Mouse (Mus musculus): ENCODE measurements around the gene Garem2. TPM values are rescaled to one million over a fixed set of nuclear protein-coding genes. Genes with fewer than 3 reads are reported as not detected.

The Garem2 gene
- total RNA-seq, 1 experiment: 1.7 TPM

GRCm38 (mm10) chr5:30155395-30155792 is 50.4 kb downstream of the Garem2 start:
- Histone ChIP-seq H3K9ac (ENCODE audit: insufficient read depth, low read depth, low read length, poor library complexity, severe bottlenecking) (peak overlapping the region; percentile 86), H3K9me3 (ENCODE audit: control insufficient read depth, insufficient read depth, low read depth, low read length) (no peaks in the 10 kb centered on the region), H3K4me1 (ENCODE audit: control insufficient read depth in 2 of 2, insufficient read depth in 2 of 2, low read length in 2 of 2, poor library complexity in 1 of 2) (peaks cover 0 to 2% of the 10 kb centered on the region in 2 experiments; a peak in 2 of 4 replicates), H3K4me3 (ENCODE audit: insufficient read depth in 1 of 2, low read depth in 1 of 2, low read length in 2 of 2, poor library complexity in 1 of 2, severe bottlenecking in 1 of 2) (peak overlapping the region; percentile 70 to 94), H3K36me3 (ENCODE audit: control insufficient read depth, insufficient read depth, low read length, poor library complexity, severe bottlenecking) (no peaks in the 10 kb centered on the region), H3K27ac (ENCODE audit: insufficient read depth, low read depth, low read length, poor library complexity, severe bottlenecking) (no peak overlapping the region)
- in situ Hi-C loops (cut with MboI; ENCODE audit: low sequenced_read_pairs in 2 of 2, unreplicated experiment in 2 of 2): no loop called here
- TF ChIP-seq MAFK (IDR thresholded peaks at IDR 0.05; ENCODE audit: insufficient read depth, low read depth, low read length): no peak
- no peak for TF ChIP-seq HCFC1 (IDR thresholded peaks at IDR 0.05; ENCODE audit: borderline replicate concordance, insufficient read depth, low read length)
- TF ChIP-seq CHD2 (IDR thresholded peaks at IDR 0.05; ENCODE audit: low read depth, low read length): 0 out of 2 replicates have a peak, but pooled peaks have one; percentile 51
- no peak for TF ChIP-seq ZC3H11A (IDR thresholded peaks at IDR 0.05; ENCODE audit: borderline replicate concordance, low read depth, low read length)
- no peak for DNase-seq (ENCODE audit: low read depth, low spot score)

- peak overlapping the region; percentile 70 to 94 for H3K4me3 ChIP-seq (ENCODE audit: insufficient read depth in 1 of 2, low read depth in 1 of 2, low read length in 2 of 2, poor library complexity in 1 of 2, severe bottlenecking in 1 of 2)
- no peaks in the 10 kb centered on the region for H3K36me3 ChIP-seq (ENCODE audit: control insufficient read depth, insufficient read depth, low read length, poor library complexity, severe bottlenecking)
- no peak for TF ChIP-seq CHD2 (IDR thresholded peaks at IDR 0.05; ENCODE audit: low read depth, low read length)
- TF ChIP-seq HCFC1 (IDR thresholded peaks at IDR 0.05; ENCODE audit: borderline replicate concordance, insufficient read depth, low read length): no peak
- no peak for TF ChIP-seq ZNF384 (IDR thresholded peaks at IDR 0.05; ENCODE audit: low read depth, low read length)
- TF ChIP-seq ZC3H11A (IDR thresholded peaks at IDR 0.05; ENCODE audit: borderline replicate concordance, low read depth, low read length): no peak
- no peak for TF ChIP-seq MAFK (IDR thresholded peaks at IDR 0.05; ENCODE audit: insufficient read depth, low read depth, low read length)
- H3K9me3 ChIP-seq (ENCODE audit: control insufficient read depth, insufficient read depth, low read depth, low read length): no peaks in the 10 kb centered on the region
- H3K9ac ChIP-seq (ENCODE audit: insufficient read depth, low read depth, low read length, poor library complexity, severe bottlenecking): peak overlapping the region; percentile 86
- peaks cover 0 to 2% of the 10 kb centered on the region in 2 experiments; a peak in 2 of 4 replicates for H3K4me1 ChIP-seq (ENCODE audit: control insufficient read depth in 2 of 2, insufficient read depth in 2 of 2, low read length in 2 of 2, poor library complexity in 1 of 2)
- H3K27ac ChIP-seq (ENCODE audit: insufficient read depth, low read depth, low read length, poor library complexity, severe bottlenecking): no peak overlapping the region
- in situ Hi-C loops (cut with MboI; ENCODE audit: low sequenced_read_pairs in 2 of 2, unreplicated experiment in 2 of 2): no loop called here
- DNase-seq (ENCODE audit: low read depth, low spot score): no peak
Measured at GRCm38 (mm10) chr5:30155821-30156629, 51.1 kb downstream of the Garem2 start.

GRCm38 (mm10) chr5:30159601-30160000 is 54.6 kb downstream of the Garem2 start:
- Histone ChIP-seq H3K4me3 (ENCODE audit: insufficient read depth in 1 of 2, low read depth in 1 of 2, low read length in 2 of 2, poor library complexity in 1 of 2, severe bottlenecking in 1 of 2) (no peak overlapping the region), H3K9me3 (ENCODE audit: control insufficient read depth, insufficient read depth, low read depth, low read length) (no peaks in the 10 kb centered on the region), H3K36me3 (ENCODE audit: control insufficient read depth, insufficient read depth, low read length, poor library complexity, severe bottlenecking) (no peaks in the 10 kb centered on the region), H3K4me1 (ENCODE audit: control insufficient read depth in 2 of 2, insufficient read depth in 2 of 2, low read length in 2 of 2, poor library complexity in 1 of 2) (no peaks in the 10 kb centered on the region; a peak in 1 of 4 replicates), H3K9ac (ENCODE audit: insufficient read depth, low read depth, low read length, poor library complexity, severe bottlenecking) (no peak overlapping the region), H3K27ac (ENCODE audit: insufficient read depth, low read depth, low read length, poor library complexity, severe bottlenecking) (no peak overlapping the region)
- no peak for DNase-seq (ENCODE audit: low read depth, low spot score)
- no peak for TF ChIP-seq CHD2 (IDR thresholded peaks at IDR 0.05; ENCODE audit: low read depth, low read length)
- TF ChIP-seq ZNF384 (IDR thresholded peaks at IDR 0.05; ENCODE audit: low read depth, low read length): no peak
- in situ Hi-C loops (cut with MboI; ENCODE audit: low sequenced_read_pairs in 2 of 2, unreplicated experiment in 2 of 2): no loop called here

- no peak overlapping the region for H3K27ac ChIP-seq (ENCODE audit: insufficient read depth, low read depth, low read length, poor library complexity, severe bottlenecking)
- in situ Hi-C loops (cut with MboI; ENCODE audit: low sequenced_read_pairs in 2 of 2, unreplicated experiment in 2 of 2): no loop called here
- no peak for DNase-seq (ENCODE audit: low read depth, low spot score)
- TF ChIP-seq ZNF384 (IDR thresholded peaks at IDR 0.05; ENCODE audit: low read depth, low read length) (no peak), MAFK (IDR thresholded peaks at IDR 0.05; ENCODE audit: insufficient read depth, low read depth, low read length) (no peak), HCFC1 (IDR thresholded peaks at IDR 0.05; ENCODE audit: borderline replicate concordance, insufficient read depth, low read length) (no peak), CHD2 (IDR thresholded peaks at IDR 0.05; ENCODE audit: low read depth, low read length) (no peak), ZC3H11A (IDR thresholded peaks at IDR 0.05; ENCODE audit: borderline replicate concordance, low read depth, low read length) (no peak)
- H3K36me3 ChIP-seq (ENCODE audit: control insufficient read depth, insufficient read depth, low read length, poor library complexity, severe bottlenecking): no peaks in the 10 kb centered on the region
- no peaks in the 10 kb centered on the region for H3K4me1 ChIP-seq (ENCODE audit: control insufficient read depth in 2 of 2, insufficient read depth in 2 of 2, low read length in 2 of 2, poor library complexity in 1 of 2)
- no peaks in the 10 kb centered on the region for H3K9me3 ChIP-seq (ENCODE audit: control insufficient read depth, insufficient read depth, low read depth, low read length)
- no peak overlapping the region for H3K4me3 ChIP-seq (ENCODE audit: insufficient read depth in 1 of 2, low read depth in 1 of 2, low read length in 2 of 2, poor library complexity in 1 of 2, severe bottlenecking in 1 of 2)
- H3K9ac ChIP-seq (ENCODE audit: insufficient read depth, low read depth, low read length, poor library complexity, severe bottlenecking): no peak overlapping the region
Measured at GRCm38 (mm10) chr5:30161836-30162235, 56.9 kb downstream of the Garem2 start.
